Mouse (Mus musculus): ENCODE data around the gene Ccdc18.
"Not testable (repeated sequence)": the region's sequence is repeated elsewhere in the genome, so short reads cannot be mapped to it uniquely, and the experiment has no call there.

The Ccdc18 gene

GRCm38 (mm10) chr5:108132441-108133243, at the start of gene Ccdc18, which contains the start of gene Tmed5:
Ccdc18 (plus strand) TSS chr5:108132875.
Tmed5 (minus strand) TSS chr5:108132620.
- DNase-seq: peak; percentile 99

DNA sequence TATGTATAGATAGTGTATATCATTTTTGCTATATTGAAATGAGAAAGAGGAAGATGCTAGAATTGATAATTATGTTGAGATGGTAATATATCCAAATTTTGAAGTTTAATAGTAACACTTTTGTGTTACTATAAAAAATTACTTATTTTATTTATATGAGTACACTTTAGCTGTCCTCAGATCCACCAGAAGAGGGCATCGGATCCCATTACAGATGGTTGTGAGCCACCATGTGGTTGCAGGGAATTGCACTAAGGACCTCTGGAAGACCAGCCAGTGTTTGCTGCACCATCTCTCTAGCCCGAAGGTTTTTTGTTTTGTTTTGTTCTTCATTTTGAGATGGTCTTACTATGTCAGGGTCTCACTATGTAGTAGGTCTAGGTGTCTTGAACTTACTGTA, 47.2 kb upstream of the Ccdc18 start:
- DNase-seq: no peak

DNA sequence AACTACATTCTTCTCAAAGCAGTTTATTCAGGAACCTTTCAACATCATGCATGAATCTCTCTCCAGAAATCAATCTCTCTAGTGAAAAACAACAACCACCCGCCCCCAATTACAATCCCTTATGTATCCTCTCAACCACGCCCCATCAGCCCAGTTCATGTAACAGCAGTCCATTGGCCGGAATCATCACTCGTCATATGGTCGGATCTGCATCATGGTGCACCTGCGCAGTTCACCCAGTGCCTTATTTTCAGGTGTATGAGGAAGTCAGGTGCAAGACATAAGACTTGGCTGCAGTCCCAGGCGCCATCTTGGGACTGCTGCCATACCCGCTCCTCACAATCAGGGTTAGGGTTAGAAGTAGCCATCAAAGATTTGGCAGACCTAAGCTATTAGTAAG, 39.9 kb upstream of the Ccdc18 start:
- DNase-seq: not testable (repeated sequence)

- no peak for DNase-seq
These were observed 35.0 kb upstream of the Ccdc18 start for GRCm38 (mm10) chr5:108097676-108098075.

GRCm38 (mm10) chr5:108100196-108100595, 32.5 kb upstream of the Ccdc18 start:
- no peak for DNase-seq

- DNase-seq: no peak
These were observed 28.4 kb upstream of the Ccdc18 start for GRCm38 (mm10) chr5:108104306-108104705.

DNA sequence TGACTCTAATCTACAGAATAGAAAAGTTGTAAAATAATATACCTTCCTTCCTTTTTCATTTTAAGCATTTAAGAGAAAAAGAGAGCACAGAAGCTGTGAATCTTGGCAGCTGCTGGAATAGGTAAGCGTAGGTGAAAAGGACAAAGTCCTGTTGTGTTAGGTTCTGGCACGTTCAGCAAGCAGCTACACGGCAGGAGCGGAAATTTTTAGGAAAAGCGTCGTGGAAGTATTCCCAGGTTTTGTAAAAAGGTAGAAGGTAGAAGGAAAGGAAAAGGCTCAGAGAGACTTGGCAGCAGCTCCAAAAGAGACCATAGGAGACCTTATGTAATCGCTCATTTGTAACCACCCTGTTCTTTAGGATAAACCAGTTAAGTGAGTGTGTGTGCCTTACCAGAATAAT, 23.3 kb upstream of the Ccdc18 start:
- DNase-seq: no peak

DNA sequence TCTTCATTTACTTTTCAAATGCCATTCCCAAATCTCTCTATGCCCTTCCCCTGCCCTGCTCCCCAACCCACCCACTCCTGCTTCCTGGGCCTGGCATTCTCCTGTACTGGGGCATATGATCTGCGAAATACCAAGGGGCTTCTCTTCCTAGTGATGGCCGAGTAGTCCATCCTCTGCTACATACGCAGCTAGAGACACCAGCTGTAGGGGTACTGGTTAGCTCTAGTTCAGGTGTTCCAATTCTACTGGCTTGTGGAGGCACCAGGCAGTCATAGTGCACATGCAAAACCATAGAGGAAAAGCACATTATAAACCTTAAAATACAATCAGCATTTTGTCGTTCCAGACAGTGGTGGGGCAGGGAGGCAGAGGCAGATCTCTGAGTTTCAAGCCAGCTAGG, 15.0 kb upstream of the Ccdc18 start:
- DNase-seq: no peak

DNA sequence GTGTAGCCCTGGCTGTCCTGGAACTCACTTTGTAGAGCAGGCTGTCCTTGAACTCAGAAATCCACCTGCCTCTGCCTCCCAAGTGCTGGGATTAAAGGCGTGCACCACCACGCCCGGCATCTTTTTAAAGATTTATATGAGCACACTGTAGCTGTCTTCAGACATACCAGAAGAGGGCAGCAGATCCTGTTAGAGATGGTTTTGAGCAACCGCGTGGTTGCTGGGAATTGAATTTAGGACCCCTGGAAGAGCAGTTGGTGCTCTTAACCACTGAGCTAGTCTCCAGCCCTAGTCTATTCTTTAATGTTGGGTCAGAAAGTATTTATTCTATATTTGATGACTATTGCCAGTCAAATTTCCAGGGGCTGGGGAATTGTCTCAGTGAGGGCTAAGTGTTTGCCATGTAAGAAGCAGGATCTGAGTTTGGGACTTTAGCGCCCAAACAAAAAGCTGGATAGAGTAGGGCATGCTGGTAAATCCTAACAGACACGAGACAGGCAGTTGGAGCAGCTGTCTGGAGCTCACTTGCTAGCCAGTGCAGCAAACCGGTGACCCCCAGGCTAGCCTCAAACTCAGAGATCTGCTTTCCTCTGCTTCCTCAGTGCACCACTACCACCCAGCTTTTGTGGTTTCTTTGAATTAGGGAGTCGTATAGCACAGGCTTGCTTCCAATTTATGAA, 12.3 kb upstream of the Ccdc18 start:
- DNase-seq: no peak

DNA sequence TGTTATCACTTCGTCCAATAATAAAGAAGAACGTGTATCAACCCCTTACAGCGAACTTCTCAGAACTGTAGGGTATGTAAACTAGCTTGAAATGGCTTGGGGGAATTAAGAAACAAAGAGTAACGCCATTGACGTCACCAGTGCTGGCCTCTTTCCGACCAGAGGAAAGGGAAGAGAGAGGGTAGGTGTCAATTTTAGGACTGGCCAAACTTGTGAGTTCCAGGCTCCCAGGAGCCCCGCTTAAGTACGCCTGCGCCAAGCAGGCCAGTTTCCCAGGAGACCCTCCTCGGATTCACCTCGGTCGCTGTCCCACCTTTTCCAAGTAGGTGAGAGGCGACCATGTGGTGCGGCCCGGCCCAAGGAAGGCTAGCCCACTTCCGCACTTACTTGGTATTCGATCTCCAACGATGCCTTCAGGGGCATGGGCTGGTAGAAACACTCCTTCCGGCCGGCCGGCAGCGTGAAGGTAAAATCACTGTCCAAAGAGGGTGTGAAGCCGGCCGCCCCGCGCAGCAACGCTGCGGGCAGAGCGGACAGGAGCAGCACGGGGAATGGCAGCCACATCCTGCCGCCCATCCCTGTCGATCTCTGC, 730 bp upstream of the Ccdc18 start:
- peak; percentile 65 for DNase-seq

GRCm38 (mm10) chr5:108152592-108152991, 19.9 kb downstream of the Ccdc18 start:
- no peak for DNase-seq

- no peak for DNase-seq
These were observed 28.1 kb downstream of the Ccdc18 start for GRCm38 (mm10) chr5:108160796-108161195.

DNA sequence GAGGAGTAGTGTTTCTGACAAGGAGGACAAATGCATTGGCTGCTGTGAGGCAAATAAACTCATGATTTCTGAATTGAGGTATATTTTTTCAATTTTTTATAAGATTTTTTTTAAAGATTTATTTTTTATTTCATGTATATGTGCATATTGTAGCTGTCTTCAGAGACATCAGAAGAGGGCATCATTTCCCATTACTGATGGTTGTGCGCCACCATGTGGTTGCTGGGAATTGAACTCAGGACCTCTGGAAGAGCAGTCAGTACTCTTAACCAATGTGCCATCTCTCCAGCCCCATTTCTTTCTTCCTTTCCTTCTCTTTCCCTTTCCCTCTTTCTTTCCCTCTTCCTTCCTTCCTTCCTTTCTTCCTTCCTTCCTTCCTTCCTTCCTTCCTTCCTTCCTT, 31.0 kb downstream of the Ccdc18 start:
- peak; percentile 27 for DNase-seq

GRCm38 (mm10) chr5:108184050-108184449, 51.4 kb downstream of the Ccdc18 start:
- no peak for DNase-seq

GRCm38 (mm10) chr5:108188967-108189366, 56.3 kb downstream of the Ccdc18 start:
- no peak for DNase-seq

DNA sequence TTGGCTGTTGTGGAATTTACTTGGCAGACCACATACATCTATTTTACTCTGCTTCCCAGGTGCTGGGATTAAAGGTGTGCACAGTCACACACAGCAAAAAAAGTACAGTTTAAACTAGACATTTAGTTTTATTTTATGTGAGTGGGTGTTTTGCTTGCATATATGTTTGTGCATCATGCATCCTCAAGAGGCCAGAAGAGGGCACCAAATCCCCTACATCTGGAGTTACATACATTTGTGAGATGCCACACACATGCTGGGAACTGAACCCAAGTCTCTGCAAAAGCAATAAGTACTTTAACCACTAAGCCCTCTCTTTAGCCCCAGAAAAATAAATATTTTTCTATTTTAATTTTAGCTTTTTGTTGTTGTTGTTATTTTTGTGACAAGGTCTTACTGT, 73.3 kb downstream of the Ccdc18 start:
- DNase-seq: peak; percentile 3

- no peak for DNase-seq
These were observed 78.8 kb downstream of the Ccdc18 start for GRCm38 (mm10) chr5:108211512-108211911.

DNA sequence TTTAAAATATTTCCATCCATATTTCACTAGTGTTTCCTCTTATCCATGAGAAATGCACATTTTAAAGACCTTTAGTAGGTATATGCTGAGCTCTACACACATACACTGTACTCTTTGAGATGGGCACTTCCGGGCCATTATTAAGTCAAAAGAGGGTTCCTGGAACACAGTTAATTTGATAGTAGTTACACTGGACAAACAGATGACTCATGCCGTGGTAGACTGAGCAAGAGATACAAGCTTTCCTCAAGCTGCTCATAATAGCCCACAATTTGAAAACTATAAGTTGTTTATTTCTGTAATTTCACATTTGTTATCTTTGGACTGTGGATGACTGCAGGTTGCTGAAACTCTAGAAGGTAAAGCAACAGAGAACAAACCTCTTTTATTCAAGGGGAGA, 82.3 kb downstream of the Ccdc18 start:
- no peak for DNase-seq

DNA sequence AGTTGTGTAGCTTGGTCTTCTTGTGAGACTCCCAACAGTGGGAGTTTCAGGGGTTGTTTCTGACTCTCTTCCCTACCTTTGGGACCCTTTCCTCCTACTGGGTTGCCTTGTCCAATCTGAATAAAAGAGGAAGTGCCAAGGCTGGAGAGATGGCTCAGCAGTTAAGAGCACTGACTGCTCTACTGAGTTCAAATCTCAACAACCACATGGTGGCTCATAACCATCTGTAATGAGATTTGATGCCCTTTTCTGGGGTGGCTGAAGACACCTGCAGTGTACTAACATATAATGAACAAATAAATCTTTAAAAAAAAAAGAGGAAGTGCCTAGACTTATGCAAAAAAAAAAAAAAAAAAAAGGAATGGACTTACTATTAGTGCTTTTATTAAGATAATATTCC, 91.4 kb downstream of the Ccdc18 start:
- DNase-seq: no peak

DNA sequence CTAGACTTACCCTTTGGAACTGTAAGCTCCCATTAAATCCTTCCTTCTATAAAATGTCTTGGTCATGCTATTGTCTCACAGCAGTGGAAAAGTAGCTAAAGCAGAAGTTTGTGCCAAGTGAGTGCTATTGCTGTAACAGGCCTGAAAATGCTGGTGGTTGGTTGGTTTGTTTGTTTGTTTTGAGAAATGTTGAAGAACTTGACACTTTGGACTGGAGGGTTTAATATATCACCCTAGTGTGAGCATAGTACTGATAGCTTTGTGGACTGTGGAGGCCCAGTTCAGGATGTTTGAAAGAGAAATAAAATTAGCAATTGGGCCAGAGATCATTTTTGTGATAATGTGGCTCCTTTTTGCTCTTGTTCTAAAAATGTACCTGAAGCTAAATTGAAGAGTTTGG, 93.5 kb downstream of the Ccdc18 start:
- DNase-seq: no peak

GRCm38 (mm10) chr5:108246314-108246765, 113.7 kb downstream of the Ccdc18 start:
- no peak for DNase-seq

- no peak for DNase-seq
These were observed 117.4 kb downstream of the Ccdc18 start for GRCm38 (mm10) chr5:108250033-108250432.

GRCm38 (mm10) chr5:108255259-108255658, 122.6 kb downstream of the Ccdc18 start:
- no peak for DNase-seq

GRCm38 (mm10) chr5:108262722-108263121, 130.0 kb downstream of the Ccdc18 start:
- DNase-seq: peak; percentile 7

All from embryo, embryonic 11 days (tissue).